Mouse (Mus musculus): ENCODE measurements at regions not wholly inside any gene's neighbourhood (a gene's known extent, or its start where the extent isn't known, plus 50 kb on each side); places are given as distances from the start of the nearest gene placed in this dataset.

- TF ChIP-seq CTCF (conservative IDR thresholded peaks at IDR 0.05; ENCODE audit: low read length) (no peak), POU5F1 (IDR thresholded peaks at IDR 0.05; ENCODE audit: borderline replicate concordance, low read length) (no peak)
Measured at GRCm38 (mm10) chr15:94187588-94187987, 277.6 kb downstream of the Adamts20 start.

Data from E14TG2a.4 (cell line).